Mouse (Mus musculus): ENCODE results near the gene Rbfox2. TPM values are rescaled to one million over a fixed set of nuclear protein-coding genes. Genes with fewer than 3 reads are reported as not detected.

The Rbfox2 gene
- total and polyA plus RNA-seq, 3 experiments, result 2.1 to 6.5 (median 2.3) TPM

- no peaks in the 10 kb centered on the region for H3K36me3 ChIP-seq (replicated peaks)
- ATAC-seq (ENCODE audit: extremely low read depth, insufficient number of reproducible peaks, low FRiP score, poor library complexity, severe bottlenecking) (no peak), DNase-seq (ENCODE audit: low spot score) (no peak)
- H3K4me3 ChIP-seq (ENCODE audit: low read depth, low read length), result no peak overlapping the region
- H3K4me1 ChIP-seq (ENCODE audit: insufficient read depth, low read depth, low read length), result peaks cover 14% of the 10 kb centered on the region
- no peaks in the 10 kb centered on the region; the same call in 1 of the 2 replicates for H3K27me3 ChIP-seq (ENCODE audit: insufficient read depth, low read length)
- TF ChIP-seq TAL1 (conservative IDR thresholded peaks at IDR 0.05; ENCODE audit: low read depth, low read length) (no peak), CTCF (IDR thresholded peaks at IDR 0.05; ENCODE audit: low read depth, low read length) (no peak), POLR2AphosphoS5 (IDR thresholded peaks at IDR 0.05; ENCODE audit: insufficient replicate concordance, low read depth, low read length) (no peak), GATA1 (IDR thresholded peaks at IDR 0.05; ENCODE audit: borderline replicate concordance, low read length) (no peak)
- H3K9me3 ChIP-seq (replicated peaks), result no peaks in the 10 kb centered on the region
Observed at GRCm38 (mm10) chr15:77144960-77145359, 161.8 kb downstream of the Rbfox2 start.

GRCm38 (mm10) chr15:77142787-77143186 is 164.0 kb downstream of the Rbfox2 start:
- Histone ChIP-seq H3K27me3 (ENCODE audit: insufficient read depth, low read length) (peaks cover 3% of the 10 kb centered on the region), H3K9me3 (replicated peaks) (no peaks in the 10 kb centered on the region), H3K4me3 (ENCODE audit: low read depth, low read length) (no peak overlapping the region), H3K36me3 (replicated peaks) (no peaks in the 10 kb centered on the region), H3K4me1 (ENCODE audit: insufficient read depth, low read depth, low read length) (no peaks in the 10 kb centered on the region)
- TF ChIP-seq GATA2 (IDR thresholded peaks at IDR 0.05; ENCODE audit: borderline replicate concordance, low read depth, low read length) (no peak), POLR2AphosphoS5 (IDR thresholded peaks at IDR 0.05; ENCODE audit: insufficient replicate concordance, low read depth, low read length) (no peak), TAL1 (conservative IDR thresholded peaks at IDR 0.05; ENCODE audit: low read depth, low read length) (no peak), GATA1 (IDR thresholded peaks at IDR 0.05; ENCODE audit: borderline replicate concordance, low read length) (no peak), CTCF (IDR thresholded peaks at IDR 0.05; ENCODE audit: low read depth, low read length) (no peak)
- DNase-seq (ENCODE audit: low spot score) (no peak), ATAC-seq (ENCODE audit: extremely low read depth, insufficient number of reproducible peaks, low FRiP score, poor library complexity, severe bottlenecking) (no peak)

DNA sequence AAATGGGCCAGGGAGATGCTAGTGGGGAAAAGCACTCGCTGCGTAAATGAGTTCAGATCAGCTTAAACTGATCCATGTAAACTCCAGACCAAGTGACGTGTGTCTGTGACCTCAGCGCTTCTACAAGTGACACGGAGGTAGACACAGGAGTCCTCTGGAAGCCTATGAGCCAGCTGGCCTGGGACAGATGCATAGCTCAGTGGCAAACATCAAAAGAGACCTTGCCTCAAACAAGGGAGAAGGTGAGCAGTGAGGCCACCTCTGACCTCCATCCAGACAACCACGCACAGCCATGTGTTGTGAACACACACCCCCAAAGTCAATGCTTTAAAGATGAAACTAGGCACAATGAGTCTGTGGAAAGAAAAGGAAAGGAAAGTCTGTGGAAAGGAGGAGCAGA is 164.5 kb downstream of the Rbfox2 start:
- Histone ChIP-seq H3K9me3 (replicated peaks) (no peaks in the 10 kb centered on the region), H3K4me3 (ENCODE audit: low read depth, low read length) (no peak overlapping the region), H3K27me3 (ENCODE audit: insufficient read depth, low read length) (peaks cover 3% of the 10 kb centered on the region), H3K4me1 (ENCODE audit: insufficient read depth, low read depth, low read length) (no peaks in the 10 kb centered on the region), H3K36me3 (replicated peaks) (no peaks in the 10 kb centered on the region)
- no peak for ATAC-seq (ENCODE audit: extremely low read depth, insufficient number of reproducible peaks, low FRiP score, poor library complexity, severe bottlenecking)
- DNase-seq (ENCODE audit: low spot score), result no peak
- TF ChIP-seq POLR2AphosphoS5 (IDR thresholded peaks at IDR 0.05; ENCODE audit: insufficient replicate concordance, low read depth, low read length), result no peak
- no peak for TF ChIP-seq GATA2 (IDR thresholded peaks at IDR 0.05; ENCODE audit: borderline replicate concordance, low read depth, low read length)
- no peak for TF ChIP-seq TAL1 (conservative IDR thresholded peaks at IDR 0.05; ENCODE audit: low read depth, low read length)
- no peak for TF ChIP-seq GATA1 (IDR thresholded peaks at IDR 0.05; ENCODE audit: borderline replicate concordance, low read length)

GRCm38 (mm10) chr15:77141711-77142110 is 165.1 kb downstream of the Rbfox2 start:
- Histone ChIP-seq H3K27me3 (ENCODE audit: insufficient read depth, low read length) (peaks cover 3% of the 10 kb centered on the region), H3K9me3 (replicated peaks) (no peaks in the 10 kb centered on the region), H3K36me3 (replicated peaks) (no peaks in the 10 kb centered on the region), H3K4me1 (ENCODE audit: insufficient read depth, low read depth, low read length) (no peaks in the 10 kb centered on the region), H3K4me3 (ENCODE audit: low read depth, low read length) (no peak overlapping the region)
- TF ChIP-seq GATA1 (IDR thresholded peaks at IDR 0.05; ENCODE audit: borderline replicate concordance, low read length), result no peak
- ATAC-seq (ENCODE audit: extremely low read depth, insufficient number of reproducible peaks, low FRiP score, poor library complexity, severe bottlenecking), result no peak
- no peak for DNase-seq (ENCODE audit: low spot score)

GRCm38 (mm10) chr15:77138282-77138681 is 168.5 kb downstream of the Rbfox2 start:
- H3K9me3 ChIP-seq (replicated peaks), result peaks cover 3% of the 10 kb centered on the region
- H3K36me3 ChIP-seq (replicated peaks), result no peaks in the 10 kb centered on the region
- H3K4me3 ChIP-seq (ENCODE audit: low read depth, low read length), result no peak overlapping the region
- no peak for ATAC-seq (ENCODE audit: extremely low read depth, insufficient number of reproducible peaks, low FRiP score, poor library complexity, severe bottlenecking)
- no peak for DNase-seq (ENCODE audit: low spot score)
- H3K4me1 ChIP-seq (ENCODE audit: insufficient read depth, low read depth, low read length), result 0 out of 2 replicates have a peak, but pooled peaks cover 2% of the 10 kb centered on the region
- H3K27me3 ChIP-seq (ENCODE audit: insufficient read depth, low read length), result peaks cover 6% of the 10 kb centered on the region; the same call in 1 of the 2 replicates
- no peak for TF ChIP-seq TAL1 (conservative IDR thresholded peaks at IDR 0.05; ENCODE audit: low read depth, low read length)
- no peak for TF ChIP-seq CTCF (IDR thresholded peaks at IDR 0.05; ENCODE audit: low read depth, low read length)
- no peak for TF ChIP-seq POLR2AphosphoS5 (IDR thresholded peaks at IDR 0.05; ENCODE audit: insufficient replicate concordance, low read depth, low read length)
- no peak for TF ChIP-seq GATA1 (IDR thresholded peaks at IDR 0.05; ENCODE audit: borderline replicate concordance, low read length)
- no peak for TF ChIP-seq GATA2 (IDR thresholded peaks at IDR 0.05; ENCODE audit: borderline replicate concordance, low read depth, low read length)

GRCm38 (mm10) chr15:77134483-77134882 is 172.3 kb downstream of the Rbfox2 start:
- no peak for DNase-seq (ENCODE audit: low spot score)
- peaks cover 6% of the 10 kb centered on the region for H3K27me3 ChIP-seq (ENCODE audit: insufficient read depth, low read length)

GRCm38 (mm10) chr15:77129154-77129553 is 177.7 kb downstream of the Rbfox2 start:
- no peak for ATAC-seq (ENCODE audit: extremely low read depth, insufficient number of reproducible peaks, low FRiP score, poor library complexity, severe bottlenecking)
- TF ChIP-seq GATA1 (IDR thresholded peaks at IDR 0.05; ENCODE audit: borderline replicate concordance, low read length) (no peak), POLR2AphosphoS5 (IDR thresholded peaks at IDR 0.05; ENCODE audit: insufficient replicate concordance, low read depth, low read length) (no peak), TAL1 (conservative IDR thresholded peaks at IDR 0.05; ENCODE audit: low read depth, low read length) (no peak), CTCF (IDR thresholded peaks at IDR 0.05; ENCODE audit: low read depth, low read length) (no peak)
- H3K27me3 ChIP-seq (ENCODE audit: insufficient read depth, low read length), result no peaks in the 10 kb centered on the region; the same call in 1 of the 2 replicates

More at GRCm38 (mm10) chr15:77134483-77134882, 172.3 kb downstream of the Rbfox2 start:
- no peaks in the 10 kb centered on the region for H3K36me3 ChIP-seq (replicated peaks)
- H3K4me1 ChIP-seq (ENCODE audit: insufficient read depth, low read depth, low read length), result 0 out of 2 replicates have a peak, but pooled peaks cover 2% of the 10 kb centered on the region
- peaks cover 3% of the 10 kb centered on the region for H3K9me3 ChIP-seq (replicated peaks)
- TF ChIP-seq POLR2AphosphoS5 (IDR thresholded peaks at IDR 0.05; ENCODE audit: insufficient replicate concordance, low read depth, low read length) (no peak), CTCF (IDR thresholded peaks at IDR 0.05; ENCODE audit: low read depth, low read length) (no peak), TAL1 (conservative IDR thresholded peaks at IDR 0.05; ENCODE audit: low read depth, low read length) (no peak)
- H3K4me3 ChIP-seq (ENCODE audit: low read depth, low read length), result no peak overlapping the region
- ATAC-seq (ENCODE audit: extremely low read depth, insufficient number of reproducible peaks, low FRiP score, poor library complexity, severe bottlenecking), result no peak

More at GRCm38 (mm10) chr15:77129154-77129553, 177.7 kb downstream of the Rbfox2 start:
- Histone ChIP-seq H3K9me3 (replicated peaks) (no peaks in the 10 kb centered on the region), H3K4me3 (ENCODE audit: low read depth, low read length) (no peak overlapping the region), H3K4me1 (ENCODE audit: insufficient read depth, low read depth, low read length) (0 out of 2 replicates have a peak, but pooled peaks cover 2% of the 10 kb centered on the region), H3K36me3 (replicated peaks) (no peaks in the 10 kb centered on the region)
- DNase-seq (ENCODE audit: low spot score), result no peak

Data from G1E (cell line).